Mouse (Mus musculus) liver, adult 2 months (tissue): ENCODE measurements at regions not wholly inside any gene's neighbourhood (a gene's known extent, or its start where the extent isn't known, plus 50 kb on each side); places are given as distances from the start of the nearest gene placed in this dataset.

Experiments used
- CTCF ChIP-seq: fragments of 200-500 bp; IDR thresholded peaks from 2 replicates; pipeline ENCODE4 v1.5.1; 2011; ENCODE audit warnings: low read depth, low read length, control low read depth
- POLR2A ChIP-seq: fragments of 200-500 bp; IDR thresholded peaks from 2 replicates; pipeline ENCODE4 v1.6.1; 2011; ENCODE audit warnings: low read length, control low read depth; ENCODE audit not compliant: insufficient read depth; ENCODE audit errors: extremely low read depth

DNA sequence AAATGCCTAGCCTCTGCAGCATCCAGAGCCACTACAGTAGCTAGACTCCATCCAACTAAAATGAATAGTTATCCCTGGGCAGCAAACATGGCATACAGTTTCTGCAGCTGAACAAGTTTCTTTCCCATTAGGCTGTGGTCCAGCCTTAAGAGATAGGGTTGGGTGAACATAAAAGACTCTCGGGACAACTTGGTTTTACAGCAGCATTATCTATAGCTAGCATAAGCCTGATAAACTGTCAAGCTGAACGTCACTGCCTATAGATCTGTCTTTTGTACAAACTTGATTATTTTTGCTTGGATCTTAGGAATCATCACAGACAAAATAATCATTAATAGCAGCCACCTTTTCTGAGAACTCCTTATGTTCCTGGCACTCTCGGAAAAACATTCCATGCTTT, 169.8 kb upstream of the Acvr2a start:
- TF ChIP-seq CTCF = no peak
- TF ChIP-seq POLR2A = no peak
